Mouse (Mus musculus) intestine, embryonic 16.5 days (tissue): Measurements from ENCODE around the gene Sik1. TPM values are rescaled to one million over a fixed set of nuclear protein-coding genes. Genes with fewer than 3 reads are reported as not detected.

Experiments used
- ATAC-seq: fragments of 200-750 bp; cut with Nextera tagmentation; 2 replicates; pipeline ENCODE4 v1.8.0; 2017; ENCODE audit warnings: moderate TSS enrichment, moderate library complexity
- H3K27ac ChIP-seq: fragments of 300-500 bp; sonication (generic); 2 replicates; pipeline ENCODE4 v1.5.1; 2014; ENCODE audit warnings: mild to moderate bottlenecking, low read length
- H3K27me3 ChIP-seq: fragments of 300-500 bp; sonication (generic); replicated peaks from 2 replicates; pipeline ENCODE4 v1.6.1; 2014; ENCODE audit warnings: low read length, control low read depth, mixed read lengths; ENCODE audit not compliant: control insufficient read depth, insufficient read depth
- H3K36me3 ChIP-seq: fragments of 300-500 bp; sonication (generic); 2 replicates; pipeline ENCODE4 v1.6.1; 2014; ENCODE audit warnings: low read length, control low read depth; ENCODE audit not compliant: control insufficient read depth, insufficient read depth
- H3K4me1 ChIP-seq: fragments of 300-500 bp; sonication (generic); 2 replicates; pipeline ENCODE4 v1.6.1; 2014; ENCODE audit warnings: low read length, control low read depth, mixed read lengths; ENCODE audit not compliant: control insufficient read depth, insufficient read depth
- H3K4me2 ChIP-seq: fragments of 300-500 bp; sonication (generic); 2 replicates; pipeline ENCODE4 v1.6.1; 2014; ENCODE audit warnings: low read depth, low read length, control low read depth
- H3K4me3 ChIP-seq: fragments of 300-500 bp; sonication (generic); 2 replicates; pipeline ENCODE4 v1.5.1; 2014; ENCODE audit warnings: mild to moderate bottlenecking, low read length
- H3K9ac ChIP-seq: fragments of 300-500 bp; sonication (generic); 2 replicates; pipeline ENCODE4 v1.6.1; 2014; ENCODE audit warnings: low read depth, low read length
- H3K9me3 ChIP-seq: fragments of 300-500 bp; sonication (generic); 2 replicates; pipeline ENCODE4 v1.6.1; 2016; ENCODE audit warnings: low read length, control low read depth; ENCODE audit not compliant: control insufficient read depth
- WGBS: fragments of 180-500 bp; shearing (Covaris S2); extraction: QIAGEN DNeasy Blood & Tissue Kit; methylation state at CpG from one replicate; pipeline ENCODE4 v1.1.7; 2014; 5-methylcytosine and 5-hydroxymethylcytosine counted together
- polyA plus RNA-seq: library from polyadenylated mRNA; unstranded; fragments of >200 nt; fragmentation: Nextera tagmentation; extraction: Ambion mirVana; gene quantifications from 2 replicates; pipeline ENCODE4 v1.2.1, GENCODE M21; 2015

The Sik1 gene
- polyA plus RNA-seq, 1 experiment from 2014 or later, result 5.7 TPM

- Histone ChIP-seq H3K36me3 (no peaks in the 10 kb centered on the region), H3K4me2 (no peak overlapping the region), H3K4me3 (no peak overlapping the region), H3K9ac (no peak overlapping the region), H3K27ac (no peak overlapping the region), H3K9me3 (no peaks in the 10 kb centered on the region), H3K4me1 (peaks cover 10% of the 10 kb centered on the region), H3K27me3 (no peaks in the 10 kb centered on the region)
- 62% methylated on average over 10 of the region's 10 CpGs for WGBS
- ATAC-seq, result 0 out of 2 replicates have a peak, but pooled peaks have one; percentile 44
Measured at GRCm38 (mm10) chr17:31808082-31808875, 47.3 kb downstream of the Sik1 start.

DNA sequence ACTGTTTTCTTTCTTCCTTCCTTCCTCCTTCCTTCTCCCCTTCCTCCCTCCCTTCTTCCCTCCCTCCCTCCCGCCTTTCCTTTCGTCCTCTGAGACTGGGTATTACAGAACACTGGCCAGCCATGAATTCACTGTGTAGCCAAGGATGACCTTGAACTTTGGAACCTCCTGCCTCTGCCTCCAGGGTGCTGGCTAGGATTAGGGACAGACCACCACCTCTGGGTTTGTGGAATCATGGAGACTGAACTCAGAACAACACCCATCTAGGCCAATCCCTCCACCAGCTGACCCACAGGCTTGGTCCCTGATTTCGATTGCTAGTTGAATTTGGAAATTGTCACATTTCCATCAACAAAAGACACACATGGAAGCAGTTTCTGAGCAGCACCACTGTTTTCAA is 49.1 kb downstream of the Sik1 start:
- H3K4me1 ChIP-seq, result peaks cover 10% of the 10 kb centered on the region
- no peak overlapping the region for H3K27ac ChIP-seq
- H3K9me3 ChIP-seq, result no peaks in the 10 kb centered on the region
- H3K4me3 ChIP-seq, result no peak overlapping the region
- H3K9ac ChIP-seq, result no peak overlapping the region
- WGBS, result 52% methylated on average over 3 of the region's 3 CpGs
- H3K36me3 ChIP-seq, result no peaks in the 10 kb centered on the region
- no peak overlapping the region for H3K4me2 ChIP-seq
- no peaks in the 10 kb centered on the region for H3K27me3 ChIP-seq
- ATAC-seq, result 0 out of 2 replicates have a peak, but pooled peaks have one; percentile 21

DNA sequence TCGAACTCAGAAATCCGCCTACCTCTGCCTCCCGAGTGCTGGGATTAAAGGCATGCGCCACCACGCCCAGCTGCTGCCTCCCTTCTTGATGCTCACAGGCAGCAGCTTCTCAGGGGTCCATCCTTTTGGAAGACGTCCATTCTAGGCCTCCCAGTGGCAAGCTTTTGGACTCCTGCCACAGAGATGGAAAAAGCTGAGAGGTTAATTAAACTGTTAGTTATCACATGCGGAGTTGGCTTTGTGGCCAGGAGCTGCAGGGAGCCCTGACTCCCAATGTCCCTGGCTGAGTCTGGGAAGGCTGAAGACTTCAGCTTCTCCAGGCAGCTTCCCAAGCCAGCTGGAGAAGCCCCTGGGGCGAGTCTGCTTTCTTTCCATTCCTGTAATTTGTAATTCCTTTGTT is 49.6 kb downstream of the Sik1 start:
- no peak; the same call in 1 of the 2 replicates for ATAC-seq
- WGBS, result 56% methylated on average over 8 of the region's 8 CpGs

GRCm38 (mm10) chr17:31805585-31805984 is 50.0 kb downstream of the Sik1 start:
- H3K4me3 ChIP-seq, result no peak overlapping the region

More for the DNA sequence above, 49.6 kb downstream of the Sik1 start:
- H3K27ac ChIP-seq, result no peak overlapping the region
- H3K27me3 ChIP-seq, result no peaks in the 10 kb centered on the region
- no peaks in the 10 kb centered on the region for H3K36me3 ChIP-seq
- H3K4me2 ChIP-seq, result no peak overlapping the region
- H3K4me1 ChIP-seq, result peaks cover 10% of the 10 kb centered on the region
- no peaks in the 10 kb centered on the region for H3K9me3 ChIP-seq
- H3K4me3 ChIP-seq, result no peak overlapping the region
- H3K9ac ChIP-seq, result no peak overlapping the region

GRCm38 (mm10) chr17:31802272-31803017 is 53.2 kb downstream of the Sik1 start:
- no peak for ATAC-seq
- no peak overlapping the region for H3K27ac ChIP-seq
- H3K4me3 ChIP-seq, result no peak overlapping the region
- 57% methylated on average over 7 of the region's 7 CpGs for WGBS
- no peak overlapping the region for H3K4me2 ChIP-seq
- H3K9me3 ChIP-seq, result no peaks in the 10 kb centered on the region
- no peak overlapping the region for H3K9ac ChIP-seq
- peaks cover 7% of the 10 kb centered on the region; the same call in 1 of the 2 replicates for H3K4me1 ChIP-seq
- no peaks in the 10 kb centered on the region for H3K36me3 ChIP-seq
- H3K27me3 ChIP-seq, result no peaks in the 10 kb centered on the region

More at GRCm38 (mm10) chr17:31805585-31805984, 50.0 kb downstream of the Sik1 start:
- WGBS, result 60% methylated on average over 4 of the region's 4 CpGs
- no peaks in the 10 kb centered on the region for H3K36me3 ChIP-seq
- no peaks in the 10 kb centered on the region for H3K27me3 ChIP-seq
- H3K9ac ChIP-seq, result no peak overlapping the region
- no peak overlapping the region for H3K4me2 ChIP-seq
- ATAC-seq, result no peak
- H3K27ac ChIP-seq, result no peak overlapping the region
- peaks cover 10% of the 10 kb centered on the region for H3K4me1 ChIP-seq
- H3K9me3 ChIP-seq, result no peaks in the 10 kb centered on the region

- Histone ChIP-seq H3K4me3 (no peak overlapping the region), H3K4me2 (no peak overlapping the region), H3K9ac (no peak overlapping the region), H3K36me3 (no peaks in the 10 kb centered on the region), H3K27ac (no peak overlapping the region), H3K27me3 (no peaks in the 10 kb centered on the region), H3K9me3 (no peaks in the 10 kb centered on the region), H3K4me1 (peaks cover 4% of the 10 kb centered on the region; the same call in 1 of the 2 replicates)
- WGBS, result 93% methylated on average over 7 of the region's 7 CpGs
- ATAC-seq, result no peak
Measured at GRCm38 (mm10) chr17:31800852-31801363, 54.7 kb downstream of the Sik1 start.

DNA sequence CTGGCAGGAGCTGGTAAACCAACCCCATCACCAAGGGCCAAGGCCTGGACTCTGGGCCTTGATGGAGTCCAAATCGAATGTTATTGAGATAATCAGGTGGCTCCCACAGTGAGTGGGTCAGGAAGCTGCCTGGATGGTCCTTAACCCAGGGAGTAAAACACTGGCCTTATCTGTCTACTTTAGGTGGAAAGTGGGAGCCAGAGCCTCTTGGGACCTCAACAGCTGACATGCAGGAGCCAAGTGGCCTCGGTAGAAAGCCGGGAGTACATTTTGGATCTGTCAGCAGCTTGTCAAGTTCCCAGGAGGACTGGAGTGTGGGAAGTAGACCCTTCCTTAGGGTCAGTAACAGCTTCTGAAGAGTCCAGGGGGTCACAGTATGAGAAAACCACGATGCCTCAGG is 59.7 kb downstream of the Sik1 start:
- H3K9ac ChIP-seq, result no peak overlapping the region
- H3K4me2 ChIP-seq, result no peak overlapping the region
- no peaks in the 10 kb centered on the region for H3K36me3 ChIP-seq
- H3K9me3 ChIP-seq, result no peaks in the 10 kb centered on the region
- no peak overlapping the region for H3K27ac ChIP-seq
- WGBS, result 85% methylated on average over 4 of the region's 4 CpGs
- no peaks in the 10 kb centered on the region for H3K27me3 ChIP-seq
- no peak overlapping the region for H3K4me3 ChIP-seq
- peaks cover 3% of the 10 kb centered on the region; the same call in 1 of the 2 replicates for H3K4me1 ChIP-seq
- ATAC-seq, result no peak
